Mouse (Mus musculus): Measurements from ENCODE around the gene Fgfbp3. TPM values are rescaled to one million over a fixed set of nuclear protein-coding genes. Genes with fewer than 3 reads are reported as not detected.
"Not testable (repeated sequence)": the region's sequence is repeated elsewhere in the genome, so short reads cannot be mapped to it uniquely, and the experiment has no call there.

Gene Fgfbp3
- polyA plus RNA-seq, 1 experiment from 2014 or later = 3.3 TPM

GRCm38 (mm10) chr19:36874651-36875050 is 44.8 kb downstream of the Fgfbp3 start:
- 85% methylated on average over 2 of the region's 2 CpGs for WGBS

DNA sequence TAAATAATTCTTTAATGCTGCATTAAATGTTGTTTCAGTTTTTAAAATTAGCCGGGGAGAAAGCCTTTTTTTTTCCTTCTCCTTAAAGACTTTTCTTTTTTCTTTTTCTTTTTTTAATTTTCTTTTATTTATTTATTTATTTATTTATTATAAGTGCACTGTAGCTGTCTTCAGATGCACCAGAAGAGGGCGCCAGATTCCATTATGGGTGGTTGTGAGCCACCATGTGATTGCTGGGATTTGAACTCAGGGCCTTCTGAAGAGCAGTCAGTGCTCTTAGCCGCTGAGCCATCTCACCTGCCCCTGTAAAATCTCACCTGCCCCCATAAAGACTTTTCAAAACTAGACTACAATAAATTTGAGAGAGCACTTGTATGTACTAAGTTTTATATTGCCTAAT is 50.7 kb downstream of the Fgfbp3 start:
- H3K4me2 ChIP-seq (ENCODE audit: low read depth, low read length); H3K4me3 ChIP-seq (ENCODE audit: low read depth, low read length); H3K27me3 ChIP-seq (replicated peaks; ENCODE audit: control insufficient read depth, insufficient read depth, low read length); H3K9ac ChIP-seq (ENCODE audit: low read depth, low read length); DNase-seq (ENCODE audit: low spot score); ATAC-seq (ENCODE audit: low read depth); H3K4me1 ChIP-seq (ENCODE audit: control insufficient read depth, insufficient read depth, low read length); H3K27ac ChIP-seq (replicated peaks; ENCODE audit: low read depth, low read length); H3K9me3 ChIP-seq (ENCODE audit: control insufficient read depth, low read length): not testable (repeated sequence)
- H3K36me3 ChIP-seq (ENCODE audit: control insufficient read depth, insufficient read depth, low read length) = peaks cover 84% of the 10 kb centered on the region
- WGBS = 78% methylated on average over 3 of the region's 3 CpGs

More at GRCm38 (mm10) chr19:36874651-36875050, 44.8 kb downstream of the Fgfbp3 start:
- H3K4me2 ChIP-seq (ENCODE audit: low read depth, low read length) = no peak overlapping the region
- no peaks in the 10 kb centered on the region for H3K27me3 ChIP-seq (replicated peaks; ENCODE audit: control insufficient read depth, insufficient read depth, low read length)
- DNase-seq (ENCODE audit: low spot score) = no peak
- no peak overlapping the region for H3K27ac ChIP-seq (replicated peaks; ENCODE audit: low read depth, low read length)
- H3K9ac ChIP-seq (ENCODE audit: low read depth, low read length) = no peak overlapping the region
- no peak for ATAC-seq (ENCODE audit: low read depth)
- H3K36me3 ChIP-seq (ENCODE audit: control insufficient read depth, insufficient read depth, low read length) = peaks cover 87% of the 10 kb centered on the region
- H3K4me3 ChIP-seq (ENCODE audit: low read depth, low read length) = no peak overlapping the region
- no peaks in the 10 kb centered on the region for H3K4me1 ChIP-seq (ENCODE audit: control insufficient read depth, insufficient read depth, low read length)
- no peaks in the 10 kb centered on the region for H3K9me3 ChIP-seq (ENCODE audit: control insufficient read depth, low read length)

Other genes starting within 250 kb of the Fgfbp3 start
- gene Ppp1r3c, start 183.0 kb downstream of the Fgfbp3 start, polyA plus RNA-seq (2014; fragmentation: Nextera tagmentation; extraction: Ambion mirVana) = 20.9 and 23.7 TPM in 2 replicates
- 76.7 and 79.5 TPM in 2 replicates for gene Tnks2, start 85.4 kb downstream of the Fgfbp3 start, polyA plus RNA-seq (2014; fragmentation: Nextera tagmentation; extraction: Ambion mirVana)
- gene Btaf1, start 6.5 kb upstream of the Fgfbp3 start, polyA plus RNA-seq (2014; fragmentation: Nextera tagmentation; extraction: Ambion mirVana) = 12.2 and 12.5 TPM in 2 replicates